Mouse (Mus musculus): ENCODE measurements at regions not wholly inside any gene's neighbourhood (a gene's known extent, or its start where the extent isn't known, plus 50 kb on each side); places are given as distances from the start of the nearest gene placed in this dataset.
"Not testable (repeated sequence)": the region's sequence is repeated elsewhere in the genome, so short reads cannot be mapped to it uniquely, and the experiment has no call there.

GRCm38 (mm10) chr1:176618896-176619295, 195.0 kb downstream of the Cep170 start:
- no peak overlapping the region for H3K4me3 ChIP-seq (replicated peaks)
- H3K36me3 ChIP-seq, result no peaks in the 10 kb centered on the region
- H3K9me3 ChIP-seq (replicated peaks), result no peaks in the 10 kb centered on the region
- no peak overlapping the region for H3K4me2 ChIP-seq
- H3K27ac ChIP-seq (replicated peaks), result no peak overlapping the region
- H3K27me3 ChIP-seq (replicated peaks), result no peaks in the 10 kb centered on the region
- WGBS, result 84% methylated on average over 4 of the region's 4 CpGs
- ATAC-seq (ENCODE audit: low FRiP score), result no peak
- no peaks in the 10 kb centered on the region for H3K4me1 ChIP-seq
- H3K9ac ChIP-seq (replicated peaks), result no peak overlapping the region

- no peak for ATAC-seq (ENCODE audit: low FRiP score)
- H3K4me1 ChIP-seq, result no peaks in the 10 kb centered on the region
- WGBS, result 48% methylated on average over 2 of the region's 2 CpGs
- H3K27ac ChIP-seq (replicated peaks), result no peak overlapping the region
- H3K9me3 ChIP-seq (replicated peaks), result no peaks in the 10 kb centered on the region
- H3K36me3 ChIP-seq, result no peaks in the 10 kb centered on the region
- no peak overlapping the region for H3K9ac ChIP-seq (replicated peaks)
- H3K4me2 ChIP-seq, result no peak overlapping the region
- H3K4me3 ChIP-seq (replicated peaks), result no peak overlapping the region
- H3K27me3 ChIP-seq (replicated peaks), result no peaks in the 10 kb centered on the region
Measured at GRCm38 (mm10) chr1:176615673-176616072, 198.2 kb downstream of the Cep170 start.

GRCm38 (mm10) chr1:176594312-176594711, 219.6 kb downstream of the Cep170 start:
- 0 out of 2 replicates have a peak, but pooled peaks have one; percentile 31 for ATAC-seq (ENCODE audit: low FRiP score)
- H3K4me1 ChIP-seq, result no peaks in the 10 kb centered on the region
- WGBS, result 59% methylated on average over 2 of the region's 2 CpGs
- H3K4me2 ChIP-seq, result no peak overlapping the region
- no peak overlapping the region for H3K4me3 ChIP-seq (replicated peaks)
- H3K27me3 ChIP-seq (replicated peaks), result no peaks in the 10 kb centered on the region
- H3K36me3 ChIP-seq, result no peaks in the 10 kb centered on the region
- no peaks in the 10 kb centered on the region for H3K9me3 ChIP-seq (replicated peaks)
- no peak overlapping the region for H3K9ac ChIP-seq (replicated peaks)
- H3K27ac ChIP-seq (replicated peaks), result no peak overlapping the region

- H3K27me3 ChIP-seq (replicated peaks), result no peaks in the 10 kb centered on the region
- no peaks in the 10 kb centered on the region for H3K4me1 ChIP-seq
- H3K36me3 ChIP-seq, result no peaks in the 10 kb centered on the region
- no peak overlapping the region for H3K4me2 ChIP-seq
- no peak overlapping the region for H3K9ac ChIP-seq (replicated peaks)
- H3K4me3 ChIP-seq (replicated peaks), result no peak overlapping the region
- 27% methylated on average over 2 of the region's 2 CpGs for WGBS
- ATAC-seq (ENCODE audit: low FRiP score), result no peak
- H3K27ac ChIP-seq (replicated peaks), result no peak overlapping the region
- H3K9me3 ChIP-seq (replicated peaks), result 0 out of 2 replicates have a peak, but pooled peaks cover under 1% of the 10 kb centered on the region
Measured at GRCm38 (mm10) chr1:176588144-176588543, 225.7 kb downstream of the Cep170 start.

- WGBS, result 20% methylated on average over 1 of the region's 1 CpGs
- Histone ChIP-seq H3K4me3 (replicated peaks) (no peak overlapping the region), H3K27ac (replicated peaks) (no peak overlapping the region), H3K36me3 (no peaks in the 10 kb centered on the region), H3K4me2 (no peak overlapping the region), H3K27me3 (replicated peaks) (no peaks in the 10 kb centered on the region), H3K4me1 (no peaks in the 10 kb centered on the region), H3K9me3 (replicated peaks) (no peaks in the 10 kb centered on the region), H3K9ac (replicated peaks) (no peak overlapping the region)
- no peak for ATAC-seq (ENCODE audit: low FRiP score)
Measured at GRCm38 (mm10) chr1:176573703-176574102, 240.2 kb downstream of the Cep170 start.

- Histone ChIP-seq H3K9me3 (replicated peaks) (no peaks in the 10 kb centered on the region), H3K27me3 (replicated peaks) (no peaks in the 10 kb centered on the region), H3K9ac (replicated peaks) (no peak overlapping the region), H3K4me3 (replicated peaks) (no peak overlapping the region), H3K4me2 (no peak overlapping the region), H3K27ac (replicated peaks) (0 out of 2 replicates have a peak overlapping the region, but pooled peaks have one; percentile 23), H3K4me1 (0 out of 2 replicates have a peak, but pooled peaks cover 2% of the 10 kb centered on the region), H3K36me3 (no peaks in the 10 kb centered on the region)
- 64% methylated on average over 11 of the region's 11 CpGs for WGBS
- peak; percentile 53 for ATAC-seq (ENCODE audit: low FRiP score)
Measured at GRCm38 (mm10) chr1:176558457-176559415, 255.1 kb downstream of the Cep170 start.

- Histone ChIP-seq H3K9me3 (replicated peaks) (no peaks in the 10 kb centered on the region), H3K27me3 (replicated peaks) (no peaks in the 10 kb centered on the region), H3K27ac (replicated peaks) (no peak overlapping the region), H3K4me1 (no peaks in the 10 kb centered on the region), H3K9ac (replicated peaks) (no peak overlapping the region), H3K4me3 (replicated peaks) (no peak overlapping the region), H3K36me3 (no peaks in the 10 kb centered on the region), H3K4me2 (no peak overlapping the region)
- no peak for ATAC-seq (ENCODE audit: low FRiP score)
- 88% methylated on average over 4 of the region's 4 CpGs for WGBS
Measured at GRCm38 (mm10) chr1:176534417-176534816, 259.3 kb upstream of the Pld5 start.

GRCm38 (mm10) chr1:176529037-176529436, 253.9 kb upstream of the Pld5 start:
- H3K9me3 ChIP-seq (replicated peaks), result no peaks in the 10 kb centered on the region
- H3K4me2 ChIP-seq, result no peak overlapping the region
- H3K27ac ChIP-seq (replicated peaks), result no peak overlapping the region
- H3K27me3 ChIP-seq (replicated peaks), result no peaks in the 10 kb centered on the region
- no peak overlapping the region for H3K9ac ChIP-seq (replicated peaks)
- WGBS, result 74% methylated on average over 2 of the region's 2 CpGs
- no peak overlapping the region for H3K4me3 ChIP-seq (replicated peaks)
- ATAC-seq (ENCODE audit: low FRiP score), result no peak
- H3K36me3 ChIP-seq, result no peaks in the 10 kb centered on the region
- no peaks in the 10 kb centered on the region for H3K4me1 ChIP-seq

GRCm38 (mm10) chr1:176511467-176511866, 236.4 kb upstream of the Pld5 start:
- Histone ChIP-seq H3K4me2 (no peak overlapping the region), H3K27ac (replicated peaks) (no peak overlapping the region), H3K36me3 (no peaks in the 10 kb centered on the region), H3K9ac (replicated peaks) (no peak overlapping the region), H3K9me3 (replicated peaks) (no peaks in the 10 kb centered on the region), H3K27me3 (replicated peaks) (no peaks in the 10 kb centered on the region), H3K4me3 (replicated peaks) (no peak overlapping the region), H3K4me1 (no peaks in the 10 kb centered on the region)
- 63% methylated on average over 3 of the region's 3 CpGs for WGBS
- no peak for ATAC-seq (ENCODE audit: low FRiP score)

- no peak overlapping the region for H3K4me3 ChIP-seq (replicated peaks)
- no peaks in the 10 kb centered on the region for H3K27me3 ChIP-seq (replicated peaks)
- no peaks in the 10 kb centered on the region for H3K9me3 ChIP-seq (replicated peaks)
- H3K36me3 ChIP-seq, result no peaks in the 10 kb centered on the region
- no peak for ATAC-seq (ENCODE audit: low FRiP score)
- H3K9ac ChIP-seq (replicated peaks), result no peak overlapping the region
- no peak overlapping the region for H3K27ac ChIP-seq (replicated peaks)
- no peak overlapping the region for H3K4me2 ChIP-seq
- no peaks in the 10 kb centered on the region for H3K4me1 ChIP-seq
- WGBS, result 75% methylated on average over 3 of the region's 3 CpGs
Measured at GRCm38 (mm10) chr1:176505441-176505840, 230.3 kb upstream of the Pld5 start.

- not testable (repeated sequence) for H3K36me3 ChIP-seq; H3K4me3 ChIP-seq (replicated peaks); H3K4me1 ChIP-seq; H3K4me2 ChIP-seq; H3K9me3 ChIP-seq (replicated peaks); H3K27me3 ChIP-seq (replicated peaks); H3K9ac ChIP-seq (replicated peaks); ATAC-seq (ENCODE audit: low FRiP score); H3K27ac ChIP-seq (replicated peaks)
- WGBS, result 70% methylated on average over 6 of the region's 6 CpGs
Measured at GRCm38 (mm10) chr1:176504731-176505130, 229.6 kb upstream of the Pld5 start.

- 91% methylated on average over 6 of the region's 6 CpGs for WGBS
Measured at GRCm38 (mm10) chr1:176499010-176499650, 224.0 kb upstream of the Pld5 start.

More at GRCm38 (mm10) chr1:176499010-176499650, 224.0 kb upstream of the Pld5 start:
- Histone ChIP-seq H3K36me3 (no peaks in the 10 kb centered on the region), H3K27me3 (replicated peaks) (no peaks in the 10 kb centered on the region), H3K4me1 (no peaks in the 10 kb centered on the region), H3K4me2 (no peak overlapping the region), H3K4me3 (replicated peaks) (no peak overlapping the region), H3K9ac (replicated peaks) (no peak overlapping the region), H3K9me3 (replicated peaks) (no peaks in the 10 kb centered on the region), H3K27ac (replicated peaks) (no peak overlapping the region)
- no peak for ATAC-seq (ENCODE audit: low FRiP score)

Data from neural tube, embryonic 15.5 days (tissue).